Mouse (Mus musculus) MN1 (cell line): ENCODE measurements around the gene Ssbp1.

Experiments
- DNase-seq: peaks from one replicate; pipeline ENCODE4 v3.0.0-alpha.2; 2016; ENCODE audit warnings: low spot score

Ssbp1 gene

GRCm38 (mm10) chr6:40470916-40471719 is at the start of gene Ssbp1:
Gene Ssbp1, plus strand, starts transcription at chr6:40471352.
- DNase-seq = peak; percentile 95

- no peak for DNase-seq
These were observed 48.1 kb upstream of the Ssbp1 start for GRCm38 (mm10) chr6:40423013-40423412.

GRCm38 (mm10) chr6:40423774-40424173 is 47.4 kb upstream of the Ssbp1 start:
- DNase-seq = peak; percentile 28

- DNase-seq = no peak
These were observed 43.7 kb upstream of the Ssbp1 start for GRCm38 (mm10) chr6:40427441-40427840.

- no peak for DNase-seq
These were observed 42.5 kb upstream of the Ssbp1 start for GRCm38 (mm10) chr6:40428696-40429095.

GRCm38 (mm10) chr6:40429521-40429931 is 41.6 kb upstream of the Ssbp1 start:
- no peak for DNase-seq

GRCm38 (mm10) chr6:40430251-40430650 is 40.9 kb upstream of the Ssbp1 start:
- no peak for DNase-seq

GRCm38 (mm10) chr6:40430878-40431277 is 40.3 kb upstream of the Ssbp1 start:
- peak; percentile 30 for DNase-seq

GRCm38 (mm10) chr6:40431356-40431755 is 39.8 kb upstream of the Ssbp1 start:
- peak; percentile 38 for DNase-seq

GRCm38 (mm10) chr6:40431812-40432211 is 39.3 kb upstream of the Ssbp1 start:
- DNase-seq = no peak

GRCm38 (mm10) chr6:40432346-40433275 is 38.5 kb upstream of the Ssbp1 start:
- DNase-seq = no peak

GRCm38 (mm10) chr6:40434697-40435096 is 36.5 kb upstream of the Ssbp1 start:
- no peak for DNase-seq

GRCm38 (mm10) chr6:40435151-40436046 is 35.8 kb upstream of the Ssbp1 start:
- DNase-seq = peak; percentile 54

GRCm38 (mm10) chr6:40436047-40436483 is 35.1 kb upstream of the Ssbp1 start, which contains the start of gene E330009J07Rik:
Gene E330009J07Rik, minus strand, starts transcription at chr6:40436135.
- DNase-seq = peak; percentile 79

- DNase-seq = no peak
These were observed 32.2 kb upstream of the Ssbp1 start, which contains the start of gene Wee2 for GRCm38 (mm10) chr6:40438936-40439335. Gene Wee2, plus strand, starts transcription at chr6:40439088.

GRCm38 (mm10) chr6:40439731-40440130 is 31.4 kb upstream of the Ssbp1 start:
- DNase-seq = no peak

GRCm38 (mm10) chr6:40441276-40441675 is 29.9 kb upstream of the Ssbp1 start:
- DNase-seq = peak; percentile 7

- no peak for DNase-seq
These were observed 29.4 kb upstream of the Ssbp1 start for GRCm38 (mm10) chr6:40441755-40442154.

- no peak for DNase-seq
These were observed 27.7 kb upstream of the Ssbp1 start for GRCm38 (mm10) chr6:40443281-40443928.

- no peak for DNase-seq
These were observed 22.5 kb upstream of the Ssbp1 start for GRCm38 (mm10) chr6:40448626-40449025.

GRCm38 (mm10) chr6:40454436-40455041 is 16.6 kb upstream of the Ssbp1 start:
- no peak for DNase-seq
